Mouse (Mus musculus): ENCODE measurements at regions not wholly inside any gene's neighbourhood (a gene's known extent, or its start where the extent isn't known, plus 50 kb on each side); places are given as distances from the start of the nearest gene placed in this dataset.
A peak's percentile ranks its signal among the peaks of the same experiment; 100 is the strongest.

- H3K9me3 ChIP-seq (replicated peaks): no peaks in the 10 kb centered on the region
- no peaks in the 10 kb centered on the region for H3K4me1 ChIP-seq (replicated peaks)
- ATAC-seq (replicated peaks; ENCODE audit: insufficient number of reproducible peaks, insufficient read depth, low FRiP score, low read depth): no peak
- no peak overlapping the region for H3K4me2 ChIP-seq
- H3K9ac ChIP-seq: no peak overlapping the region
- no peaks in the 10 kb centered on the region for H3K36me3 ChIP-seq
- H3K4me3 ChIP-seq: no peak overlapping the region
- 45% methylated on average over 24 of the region's 24 CpGs for WGBS
- H3K27ac ChIP-seq: no peak overlapping the region
- H3K27me3 ChIP-seq: peaks cover 9% of the 10 kb centered on the region
Observed at GRCm38 (mm10) chr13:57281941-57282710, 386.3 kb upstream of the Trpc7 start.

GRCm38 (mm10) chr13:57281504-57281903 is 385.7 kb upstream of the Trpc7 start:
- Histone ChIP-seq H3K27ac (no peak overlapping the region), H3K27me3 (peaks cover 9% of the 10 kb centered on the region), H3K36me3 (no peaks in the 10 kb centered on the region), H3K9me3 (replicated peaks) (no peaks in the 10 kb centered on the region), H3K4me1 (replicated peaks) (no peaks in the 10 kb centered on the region), H3K4me3 (no peak overlapping the region), H3K4me2 (no peak overlapping the region), H3K9ac (no peak overlapping the region)
- ATAC-seq (replicated peaks; ENCODE audit: insufficient number of reproducible peaks, insufficient read depth, low FRiP score, low read depth): no peak
- 28% methylated on average over 3 of the region's 3 CpGs for WGBS

- Histone ChIP-seq H3K4me1 (replicated peaks) (no peaks in the 10 kb centered on the region), H3K9me3 (replicated peaks) (no peaks in the 10 kb centered on the region), H3K4me2 (no peak overlapping the region), H3K27me3 (peaks cover 9% of the 10 kb centered on the region), H3K36me3 (no peaks in the 10 kb centered on the region), H3K4me3 (no peak overlapping the region), H3K9ac (no peak overlapping the region), H3K27ac (no peak overlapping the region)
- ATAC-seq (replicated peaks; ENCODE audit: insufficient number of reproducible peaks, insufficient read depth, low FRiP score, low read depth): no peak
- 12% methylated on average over 2 of the region's 2 CpGs for WGBS
Observed at GRCm38 (mm10) chr13:57278580-57278979, 382.8 kb upstream of the Trpc7 start.

- no peak for ATAC-seq (replicated peaks; ENCODE audit: insufficient number of reproducible peaks, insufficient read depth, low FRiP score, low read depth)
- H3K4me2 ChIP-seq: no peak overlapping the region
- no peaks in the 10 kb centered on the region for H3K9me3 ChIP-seq (replicated peaks)
- H3K36me3 ChIP-seq: no peaks in the 10 kb centered on the region
- no peaks in the 10 kb centered on the region for H3K4me1 ChIP-seq (replicated peaks)
- 45% methylated on average over 4 of the region's 4 CpGs for WGBS
- peaks cover 3% of the 10 kb centered on the region for H3K27me3 ChIP-seq
- no peak overlapping the region for H3K27ac ChIP-seq
- no peak overlapping the region for H3K9ac ChIP-seq
- no peak overlapping the region for H3K4me3 ChIP-seq
Observed at GRCm38 (mm10) chr13:57277076-57277475, 381.3 kb upstream of the Trpc7 start.

GRCm38 (mm10) chr13:57275871-57276270 is 380.1 kb upstream of the Trpc7 start:
- Histone ChIP-seq H3K9me3 (replicated peaks) (no peaks in the 10 kb centered on the region), H3K27me3 (no peaks in the 10 kb centered on the region), H3K27ac (no peak overlapping the region), H3K4me3 (no peak overlapping the region), H3K9ac (no peak overlapping the region), H3K36me3 (no peaks in the 10 kb centered on the region), H3K4me1 (replicated peaks) (no peaks in the 10 kb centered on the region), H3K4me2 (no peak overlapping the region)
- ATAC-seq (replicated peaks; ENCODE audit: insufficient number of reproducible peaks, insufficient read depth, low FRiP score, low read depth): no peak
- WGBS: 82% methylated on average over 11 of the region's 11 CpGs

- H3K36me3 ChIP-seq: no peaks in the 10 kb centered on the region
- 39% methylated on average over 3 of the region's 3 CpGs for WGBS
- no peak overlapping the region for H3K27ac ChIP-seq
- no peaks in the 10 kb centered on the region for H3K4me1 ChIP-seq (replicated peaks)
- no peaks in the 10 kb centered on the region for H3K27me3 ChIP-seq
- ATAC-seq (replicated peaks; ENCODE audit: insufficient number of reproducible peaks, insufficient read depth, low FRiP score, low read depth): no peak
- no peak overlapping the region for H3K9ac ChIP-seq
- H3K4me2 ChIP-seq: no peak overlapping the region
- no peak overlapping the region for H3K4me3 ChIP-seq
- H3K9me3 ChIP-seq (replicated peaks): no peaks in the 10 kb centered on the region
Observed at GRCm38 (mm10) chr13:57273593-57273992, 377.8 kb upstream of the Trpc7 start.

- 7% methylated on average over 8 of the region's 8 CpGs for WGBS
Observed at GRCm38 (mm10) chr13:57269614-57270013, 373.8 kb upstream of the Trpc7 start.

GRCm38 (mm10) chr13:57259920-57260319 is 364.1 kb upstream of the Trpc7 start:
- Histone ChIP-seq H3K9ac (no peak overlapping the region), H3K36me3 (no peaks in the 10 kb centered on the region), H3K27me3 (no peaks in the 10 kb centered on the region), H3K4me2 (no peak overlapping the region), H3K4me1 (replicated peaks) (no peaks in the 10 kb centered on the region), H3K4me3 (no peak overlapping the region), H3K27ac (no peak overlapping the region), H3K9me3 (replicated peaks) (no peaks in the 10 kb centered on the region)
- WGBS: 8% methylated on average over 6 of the region's 6 CpGs
- no peak for ATAC-seq (replicated peaks; ENCODE audit: insufficient number of reproducible peaks, insufficient read depth, low FRiP score, low read depth)

More at GRCm38 (mm10) chr13:57269614-57270013, 373.8 kb upstream of the Trpc7 start:
- Histone ChIP-seq H3K4me1 (replicated peaks) (no peaks in the 10 kb centered on the region), H3K4me3 (no peak overlapping the region), H3K36me3 (no peaks in the 10 kb centered on the region), H3K27me3 (no peaks in the 10 kb centered on the region), H3K27ac (no peak overlapping the region), H3K4me2 (no peak overlapping the region), H3K9me3 (replicated peaks) (no peaks in the 10 kb centered on the region), H3K9ac (no peak overlapping the region)
- peak; percentile 39; the same call in 1 of the 2 replicates for ATAC-seq (replicated peaks; ENCODE audit: insufficient number of reproducible peaks, insufficient read depth, low FRiP score, low read depth)

- no peak overlapping the region for H3K4me3 ChIP-seq
Observed at GRCm38 (mm10) chr13:57259474-57259873, 363.7 kb upstream of the Trpc7 start.

GRCm38 (mm10) chr13:57255920-57256319 is 360.1 kb upstream of the Trpc7 start:
- ATAC-seq (replicated peaks; ENCODE audit: insufficient number of reproducible peaks, insufficient read depth, low FRiP score, low read depth): no peak
- Histone ChIP-seq H3K4me1 (replicated peaks) (no peaks in the 10 kb centered on the region), H3K9ac (no peak overlapping the region), H3K4me2 (no peak overlapping the region), H3K27me3 (no peaks in the 10 kb centered on the region), H3K27ac (no peak overlapping the region), H3K36me3 (no peaks in the 10 kb centered on the region), H3K9me3 (replicated peaks) (no peaks in the 10 kb centered on the region), H3K4me3 (no peak overlapping the region)
- 51% methylated on average over 11 of the region's 11 CpGs for WGBS

More at GRCm38 (mm10) chr13:57259474-57259873, 363.7 kb upstream of the Trpc7 start:
- ATAC-seq (replicated peaks; ENCODE audit: insufficient number of reproducible peaks, insufficient read depth, low FRiP score, low read depth): no peak
- H3K9me3 ChIP-seq (replicated peaks): no peaks in the 10 kb centered on the region
- no peaks in the 10 kb centered on the region for H3K27me3 ChIP-seq
- H3K36me3 ChIP-seq: no peaks in the 10 kb centered on the region
- H3K4me1 ChIP-seq (replicated peaks): no peaks in the 10 kb centered on the region
- no peak overlapping the region for H3K4me2 ChIP-seq
- no peak overlapping the region for H3K9ac ChIP-seq
- 67% methylated on average over 8 of the region's 8 CpGs for WGBS
- H3K27ac ChIP-seq: no peak overlapping the region

GRCm38 (mm10) chr13:57249851-57250250 is 354.1 kb upstream of the Trpc7 start:
- Histone ChIP-seq H3K27me3 (no peaks in the 10 kb centered on the region), H3K9me3 (replicated peaks) (no peaks in the 10 kb centered on the region), H3K27ac (no peak overlapping the region), H3K9ac (no peak overlapping the region), H3K4me2 (no peak overlapping the region), H3K4me3 (no peak overlapping the region), H3K4me1 (replicated peaks) (no peaks in the 10 kb centered on the region), H3K36me3 (no peaks in the 10 kb centered on the region)
- no peak for ATAC-seq (replicated peaks; ENCODE audit: insufficient number of reproducible peaks, insufficient read depth, low FRiP score, low read depth)
- 75% methylated on average over 5 of the region's 5 CpGs for WGBS

GRCm38 (mm10) chr13:57249401-57249800 is 353.6 kb upstream of the Trpc7 start:
- 80% methylated on average over 4 of the region's 4 CpGs for WGBS
- H3K27ac ChIP-seq: no peak overlapping the region
- no peak overlapping the region for H3K4me3 ChIP-seq
- H3K9me3 ChIP-seq (replicated peaks): no peaks in the 10 kb centered on the region
- no peak overlapping the region for H3K4me2 ChIP-seq
- H3K4me1 ChIP-seq (replicated peaks): no peaks in the 10 kb centered on the region
- H3K36me3 ChIP-seq: no peaks in the 10 kb centered on the region
- no peak overlapping the region for H3K9ac ChIP-seq
- no peaks in the 10 kb centered on the region for H3K27me3 ChIP-seq
- no peak for ATAC-seq (replicated peaks; ENCODE audit: insufficient number of reproducible peaks, insufficient read depth, low FRiP score, low read depth)

Measured in heart, embryonic 15.5 days (tissue).